ENCODE assay signal across 17 mouse cellular contexts in the genomic region with DNA sequence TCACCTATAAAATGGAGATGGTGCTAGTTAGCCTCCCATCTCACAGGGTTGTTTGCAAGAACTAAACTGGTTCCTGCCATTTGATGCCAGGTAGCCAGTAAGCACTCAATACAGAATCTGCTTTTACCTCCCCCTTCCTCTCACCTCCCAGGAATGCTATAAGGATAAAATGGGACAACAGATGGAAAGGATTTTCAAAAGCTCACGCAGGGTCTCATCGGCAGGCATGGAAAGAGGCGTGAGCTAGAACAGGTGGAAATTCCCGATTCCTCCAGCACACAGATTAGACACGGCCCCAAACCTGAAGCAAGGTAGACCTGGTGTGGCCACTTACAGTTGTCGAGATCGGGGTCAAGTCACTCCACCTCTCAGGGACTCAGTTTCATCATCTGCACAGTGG. TPM values are rescaled to one million over a fixed set of nuclear protein-coding genes. Genes with fewer than 3 reads are reported as not detected.
DNase-seq lines count a peak whose midpoint lies in the region; ATAC-seq and TF ChIP-seq lines count a peak whose summit lies in the region.
"Had no signal": no experiment of that assay in that cellular context is flagged by ENCODE, and none has a peak within 500 bp of the region (broad histone marks: within the 10 kb centered on the region; RNA-seq: fewer than 3 reads in every experiment).

No protein-coding gene starts in this region.

- TF ChIP-seq CTCF in left cerebral cortex, adult 2 months (IDR thresholded peaks at IDR 0.05), result no peak

- H3K9ac ChIP-seq in hindbrain, embryonic 14.5 days, result peak overlapping the region; percentile 99
- H3K9ac ChIP-seq in midbrain, embryonic 14.5 days (replicated peaks; ENCODE audit: low read length), result peak overlapping the region; percentile 98
- H3K9ac ChIP-seq: heart, embryonic 13.5 days; liver, embryonic 15.5 days had no signal

- H3K27me3 ChIP-seq in hindbrain, embryonic 14.5 days (ENCODE audit: control insufficient read depth, insufficient read depth, low read length), result no peaks in the 10 kb centered on the region
- no peaks in the 10 kb centered on the region for H3K27me3 ChIP-seq in midbrain, embryonic 14.5 days (ENCODE audit: control insufficient read depth, insufficient read depth, low read length)

- intact Hi-C loops in left cerebral cortex, adult 2 months (cut with DNase I), result loop anchor here (5.0 kb wide), 1 partner anchor 217 kb away; the partner anchor contains the start of gene Mycbp

- H3K4me3 ChIP-seq in left cerebral cortex, adult 2 months, result peak overlapping the region; percentile 77
- peak overlapping the region; percentile 98 for H3K4me3 ChIP-seq in hindbrain, embryonic 14.5 days (replicated peaks; ENCODE audit: low read length)
- peak overlapping the region; percentile 91 for H3K4me3 ChIP-seq in midbrain, embryonic 14.5 days (replicated peaks; ENCODE audit: low read depth, low read length)
- H3K4me3 ChIP-seq: heart, embryonic 13.5 days; liver, embryonic 15.5 days had no signal

- DNase-seq in left cerebral cortex, adult 2 months (ENCODE audit: extremely low spot score in 1 of 2, low spot score in 2 of 2), result no peak
- DNase-seq in left cerebral cortex, adult 18-20 months (ENCODE audit: low spot score in 2 of 2), result no peak
- no peak for DNase-seq in hindbrain, embryonic 14.5 days (ENCODE audit: low spot score)
- DNase-seq in midbrain, embryonic 14.5 days, result no peak
- no peak for DNase-seq in lung, postnatal 10 days
- DNase-seq in urinary bladder, adult 18-20 months (ENCODE audit: low spot score in 2 of 2), result no peak
- DNase-seq in thymus, postnatal 14 days, result no peak
- DNase-seq: adrenal gland, adult 8-10 months; embryo, embryonic 11 days; gastrocnemius, postnatal 36 days; kidney, adult 2 months; lung, postnatal 36 days had no signal

- WGBS in hindbrain, embryonic 14.5 days, result 72% methylated on average over 7 of the region's 7 CpGs
- 76% methylated on average over 7 of the region's 7 CpGs for WGBS in midbrain, embryonic 14.5 days

- H3K27ac ChIP-seq in left cerebral cortex, adult 2 months, result peak overlapping the region; percentile 96
- no peak overlapping the region for H3K27ac ChIP-seq in hindbrain, embryonic 14.5 days
- H3K27ac ChIP-seq in midbrain, embryonic 14.5 days (replicated peaks; ENCODE audit: low read depth, low read length), result no peak overlapping the region
- H3K27ac ChIP-seq: heart, embryonic 13.5 days; limb, embryonic 13.5 days; liver, embryonic 15.5 days; stomach, postnatal 0 days had no signal

- peaks cover 39% of the 10 kb centered on the region for H3K36me3 ChIP-seq in hindbrain, embryonic 14.5 days (replicated peaks; ENCODE audit: control insufficient read depth, insufficient read depth)
- H3K36me3 ChIP-seq in midbrain, embryonic 14.5 days (ENCODE audit: control insufficient read depth, insufficient read depth, low read length), result peaks cover 32% of the 10 kb centered on the region
- H3K36me3 ChIP-seq: limb, embryonic 13.5 days; liver, embryonic 15.5 days had no signal

- H3K4me2 ChIP-seq in hindbrain, embryonic 14.5 days (replicated peaks), result peak overlapping the region; percentile 88
- peak overlapping the region; percentile 85 for H3K4me2 ChIP-seq in midbrain, embryonic 14.5 days (ENCODE audit: low read length)
- H3K4me2 ChIP-seq: liver, embryonic 15.5 days had no signal

- ATAC-seq in hindbrain, embryonic 14.5 days (ENCODE audit: low FRiP score), result no peak
- no peak for ATAC-seq in midbrain, embryonic 14.5 days (ENCODE audit: low FRiP score, low TSS enrichment)
- ATAC-seq: CD4-positive, CD25-positive, alpha-beta regulatory T cell, adult 4 months had no signal

- H3K9me3 ChIP-seq in hindbrain, embryonic 14.5 days (ENCODE audit: control insufficient read depth, low read length), result no peaks in the 10 kb centered on the region
- no peaks in the 10 kb centered on the region for H3K9me3 ChIP-seq in midbrain, embryonic 14.5 days (ENCODE audit: control insufficient read depth, low read length)
- H3K9me3 ChIP-seq: heart, embryonic 13.5 days; limb, embryonic 13.5 days; liver, embryonic 15.5 days had no signal

- peaks cover 23% of the 10 kb centered on the region for H3K4me1 ChIP-seq in hindbrain, embryonic 14.5 days (replicated peaks; ENCODE audit: control insufficient read depth, insufficient read depth, low read length)
- H3K4me1 ChIP-seq in midbrain, embryonic 14.5 days (ENCODE audit: control insufficient read depth, insufficient read depth, low read length), result peaks cover 18% of the 10 kb centered on the region

RNA-seq across cellular contexts. Expression of gene Macf1, which starts 0.9 kb away (rescaled TPM):
- 100 to 1,000 TPM; 242 to 255 TPM for total RNA-seq in left cerebral cortex, adult 2 months (2021)
- total RNA-seq in left cerebral cortex, adult 18-20 months (2021), result 100 to 1,000 TPM; 213 to 220 TPM
- polyA plus RNA-seq in hindbrain, embryonic 14.5 days (2014; fragmentation: Nextera tagmentation; extraction: Ambion mirVana), result 111 and 120 TPM in 2 replicates
- polyA plus RNA-seq in midbrain, embryonic 14.5 days (2014; fragmentation: Nextera tagmentation; extraction: Ambion mirVana), result 140 and 143 TPM in 2 replicates

RNA-seq across cellular contexts. Expression of gene Ndufs5, which starts 33.0 kb away (rescaled TPM):
- total RNA-seq in left cerebral cortex, adult 2 months (2021), result 100 to 1,000 TPM; 184 to 196 TPM
- 100 to 1,000 TPM; 183 to 205 TPM for total RNA-seq in left cerebral cortex, adult 18-20 months (2021)
- polyA plus RNA-seq in hindbrain, embryonic 14.5 days (2014; fragmentation: Nextera tagmentation; extraction: Ambion mirVana), result 501 and 593 TPM in 2 replicates
- polyA plus RNA-seq in midbrain, embryonic 14.5 days (2014; fragmentation: Nextera tagmentation; extraction: Ambion mirVana), result 428 and 578 TPM in 2 replicates
